Mouse (Mus musculus): ENCODE data around the gene Tubgcp3.

The Tubgcp3 gene

GRCm38 (mm10) chr8:12672056-12672881 lies at the start of gene Tubgcp3:
Gene Tubgcp3, minus strand, starts transcription at chr8:12672248.
- no peak for TF ChIP-seq GATA4 (IDR thresholded peaks at IDR 0.05; ENCODE audit: insufficient replicate concordance, low read length)

GRCm38 (mm10) chr8:12719091-12719490 lies 47.0 kb upstream of the Tubgcp3 start:
- no peak for TF ChIP-seq GATA4 (IDR thresholded peaks at IDR 0.05; ENCODE audit: insufficient replicate concordance, low read length)

DNA sequence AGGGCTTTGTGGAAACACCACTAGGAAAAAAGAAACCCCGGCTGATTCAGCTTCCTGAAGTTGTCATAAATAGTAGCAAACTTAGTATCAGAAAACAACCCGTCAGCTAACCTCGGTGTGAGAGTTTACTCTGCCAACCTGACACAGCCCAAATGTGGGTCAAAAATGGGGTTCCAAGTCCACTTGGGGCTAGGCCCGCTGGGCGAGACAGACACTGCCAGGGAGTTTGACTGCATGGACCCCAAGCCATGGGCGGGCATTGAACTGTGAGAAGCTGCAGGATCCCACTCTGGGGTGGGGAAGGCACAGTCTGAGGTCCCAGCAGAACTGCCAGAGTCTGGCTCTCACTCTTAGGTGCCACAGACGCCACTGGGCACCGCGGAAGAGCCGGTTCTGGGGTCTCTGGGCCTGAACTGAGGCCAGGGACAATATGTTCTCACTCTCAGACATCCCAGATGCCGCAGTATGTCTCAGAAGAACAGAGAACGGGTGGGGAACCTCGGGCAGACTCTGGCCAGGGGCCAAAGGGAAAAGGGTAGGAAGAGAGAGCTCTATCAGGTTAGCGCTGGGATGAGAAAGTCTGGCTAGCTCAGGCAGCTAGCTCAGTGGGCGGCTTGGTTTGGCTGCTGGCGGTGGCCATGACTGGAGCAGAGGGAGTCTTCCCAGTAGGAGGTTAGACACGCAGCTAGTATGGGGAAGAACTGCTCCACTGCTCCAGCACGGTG lies 44.0 kb upstream of the Tubgcp3 start:
- no peak for TF ChIP-seq GATA4 (IDR thresholded peaks at IDR 0.05; ENCODE audit: insufficient replicate concordance, low read length)

- TF ChIP-seq GATA4 (IDR thresholded peaks at IDR 0.05; ENCODE audit: insufficient replicate concordance, low read length) = no peak; the same call in 1 of the 2 replicates
These were observed 39.6 kb upstream of the Tubgcp3 start for GRCm38 (mm10) chr8:12711623-12712022.

DNA sequence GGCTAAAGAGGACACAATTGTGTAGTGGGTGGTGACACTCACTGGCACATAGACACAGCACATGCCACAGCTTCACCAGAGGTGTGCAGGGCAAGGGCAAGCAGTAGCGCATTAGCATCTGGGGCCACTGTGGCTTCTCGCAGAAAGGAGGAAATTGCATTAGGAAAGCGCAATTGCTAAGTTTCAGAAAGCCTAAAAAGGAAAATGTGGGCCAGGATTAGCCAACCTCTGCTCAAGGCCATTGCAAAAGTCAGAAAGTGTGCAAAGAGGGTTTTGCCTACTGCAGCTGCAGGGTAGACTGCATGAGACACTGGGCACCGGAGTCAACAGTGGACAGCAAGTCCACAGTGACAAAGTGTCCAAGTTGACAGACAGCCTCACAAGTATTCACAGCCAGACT lies 31.5 kb upstream of the Tubgcp3 start:
- TF ChIP-seq GATA4 (IDR thresholded peaks at IDR 0.05; ENCODE audit: insufficient replicate concordance, low read length) = no peak

GRCm38 (mm10) chr8:12702290-12702689 lies 30.2 kb upstream of the Tubgcp3 start:
- no peak for TF ChIP-seq GATA4 (IDR thresholded peaks at IDR 0.05; ENCODE audit: insufficient replicate concordance, low read length)

DNA sequence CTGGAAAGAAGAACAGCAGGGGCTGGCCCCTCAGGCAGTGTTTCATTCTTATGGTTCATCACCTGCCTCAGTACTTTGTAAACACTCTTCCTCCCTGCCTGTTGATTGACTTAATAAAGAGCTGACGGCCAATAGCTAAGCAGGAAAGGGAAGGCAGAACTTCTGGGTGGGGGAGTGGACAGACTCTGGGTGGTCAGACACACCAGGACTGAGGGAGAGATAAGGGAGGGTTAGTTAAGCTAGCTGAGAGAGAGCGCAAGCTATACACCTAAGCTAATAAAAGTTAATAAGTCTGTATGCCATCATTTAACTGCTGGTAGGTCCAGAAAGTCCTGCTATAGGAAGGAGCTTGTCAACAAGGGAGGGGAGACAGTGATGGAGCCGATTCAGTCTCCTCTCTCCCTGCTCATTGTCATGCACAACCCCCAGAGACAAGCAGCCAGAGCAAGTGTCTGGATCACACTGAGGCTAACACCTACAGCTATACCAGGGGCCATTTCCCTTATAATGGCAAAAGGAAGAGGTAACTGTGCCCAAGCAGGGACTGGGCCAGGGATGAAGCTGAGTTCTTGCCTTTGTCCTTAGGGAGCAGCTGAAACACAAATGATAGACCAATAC lies 26.7 kb upstream of the Tubgcp3 start:
- TF ChIP-seq GATA4 (IDR thresholded peaks at IDR 0.05; ENCODE audit: insufficient replicate concordance, low read length) = no peak

DNA sequence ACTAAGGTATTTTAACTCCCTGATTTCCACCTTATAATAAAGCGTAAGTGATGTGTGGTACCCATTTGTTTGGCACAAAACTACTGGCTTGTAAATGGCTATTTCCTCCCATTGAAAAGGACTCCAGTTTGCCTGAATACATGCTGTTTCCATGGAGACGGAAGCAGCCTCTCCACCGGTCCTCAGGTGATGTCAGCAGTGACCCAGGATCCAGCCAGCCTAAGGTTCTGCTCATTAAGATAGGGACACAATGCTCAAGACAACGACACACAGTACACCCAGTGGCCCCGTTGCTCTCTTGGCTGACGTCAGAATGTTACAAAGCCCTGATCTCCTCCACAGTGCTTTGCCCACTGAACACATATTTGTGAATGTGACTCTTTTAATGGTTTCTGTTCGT lies 16.8 kb upstream of the Tubgcp3 start:
- TF ChIP-seq GATA4 (IDR thresholded peaks at IDR 0.05; ENCODE audit: insufficient replicate concordance, low read length) = no peak

GRCm38 (mm10) chr8:12677529-12677928 lies 5.5 kb upstream of the Tubgcp3 start:
- TF ChIP-seq GATA4 (IDR thresholded peaks at IDR 0.05; ENCODE audit: insufficient replicate concordance, low read length) = no peak

- no peak for TF ChIP-seq GATA4 (IDR thresholded peaks at IDR 0.05; ENCODE audit: insufficient replicate concordance, low read length)
These were observed 484 bp downstream of the Tubgcp3 start for GRCm38 (mm10) chr8:12671473-12672055.

- no peak for TF ChIP-seq GATA4 (IDR thresholded peaks at IDR 0.05; ENCODE audit: insufficient replicate concordance, low read length)
These were observed 1.1 kb downstream of the Tubgcp3 start for GRCm38 (mm10) chr8:12670965-12671364.

DNA sequence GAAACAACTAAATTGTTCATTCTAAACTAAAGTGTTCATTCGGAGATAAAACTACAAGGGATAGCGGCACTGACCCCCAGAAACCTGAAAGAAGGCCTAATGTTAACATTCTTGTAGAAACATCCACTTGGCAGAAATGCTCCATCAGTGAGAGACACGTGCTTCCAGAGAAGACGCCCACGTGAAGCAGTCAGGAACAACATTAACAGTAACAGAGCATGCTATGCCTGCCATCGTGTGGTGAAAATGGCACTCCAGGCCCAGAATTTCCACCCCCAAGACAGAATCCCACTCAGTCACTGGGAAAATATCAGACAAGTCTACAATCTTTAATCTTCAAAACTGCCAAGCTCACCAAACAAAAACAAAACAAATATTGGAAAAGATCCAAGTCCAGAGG lies 3.2 kb downstream of the Tubgcp3 start:
- no peak for TF ChIP-seq GATA4 (IDR thresholded peaks at IDR 0.05; ENCODE audit: insufficient replicate concordance, low read length)

DNA sequence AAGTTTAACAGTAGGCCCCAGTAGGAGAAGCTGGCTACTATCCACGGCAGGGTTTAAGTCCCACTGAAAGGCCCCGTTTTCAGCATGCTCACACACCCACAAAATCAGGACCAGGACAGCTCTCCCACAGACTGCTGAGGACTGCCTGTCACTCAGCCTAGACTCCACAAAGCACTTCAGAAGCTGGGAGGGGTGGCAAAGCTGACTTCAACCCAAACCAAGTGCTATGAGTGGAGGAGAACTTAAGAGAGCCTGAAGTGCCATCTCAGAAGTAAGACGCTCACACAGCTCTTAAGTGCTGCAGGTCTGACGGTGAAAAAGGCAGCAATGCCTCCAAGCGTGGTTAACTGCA lies 9.0 kb downstream of the Tubgcp3 start:
- TF ChIP-seq GATA4 (IDR thresholded peaks at IDR 0.05; ENCODE audit: insufficient replicate concordance, low read length) = no peak

DNA sequence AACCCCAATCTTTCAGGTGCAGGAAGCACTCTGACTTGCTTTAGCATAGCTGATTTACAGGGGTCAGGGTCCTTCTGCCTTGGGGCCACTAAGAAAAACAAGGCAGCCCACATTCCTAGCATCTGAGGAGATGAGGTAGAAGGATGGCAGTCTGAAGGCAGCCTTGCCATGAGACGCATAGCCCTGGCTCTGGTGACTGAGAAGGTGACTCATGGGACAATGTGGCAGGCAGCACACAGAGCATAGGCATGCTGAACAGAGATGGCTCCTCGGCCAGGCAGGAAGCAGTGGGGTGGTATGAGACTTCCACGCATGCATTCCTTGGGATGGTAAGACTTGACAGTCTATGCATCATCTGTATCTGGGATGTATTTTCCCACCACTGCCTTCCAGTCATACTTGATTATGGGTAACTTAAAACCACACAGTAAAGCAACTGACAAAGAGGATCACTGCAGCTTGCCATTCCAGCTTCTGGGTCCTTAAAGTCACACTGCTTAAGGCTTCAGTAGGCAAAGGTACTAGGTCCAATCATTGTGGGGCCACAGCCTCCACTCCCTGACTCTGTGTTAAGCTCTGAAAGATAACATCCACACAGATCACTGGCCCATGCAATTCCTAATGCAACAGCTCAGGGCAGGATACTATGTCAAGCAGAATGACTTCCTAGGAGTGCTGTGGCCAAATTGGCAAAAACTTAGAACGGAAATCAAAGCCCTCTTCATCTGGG lies 9.5 kb downstream of the Tubgcp3 start:
- no peak for TF ChIP-seq GATA4 (IDR thresholded peaks at IDR 0.05; ENCODE audit: insufficient replicate concordance, low read length)

GRCm38 (mm10) chr8:12657411-12657810 lies 14.6 kb downstream of the Tubgcp3 start:
- TF ChIP-seq GATA4 (IDR thresholded peaks at IDR 0.05; ENCODE audit: insufficient replicate concordance, low read length) = no peak

All from liver, adult (tissue).